8 mouse cellular contexts compared by ENCODE assay signal in genomic region chr3:89512225-89512624, GRCm38 (mm10). TPM values are rescaled to one million over a fixed set of nuclear protein-coding genes. Genes with fewer than 3 reads are reported as not detected.
DNase-seq lines count a peak whose midpoint lies in the region; ATAC-seq and TF ChIP-seq lines count a peak whose summit lies in the region.

No protein-coding gene starts in this region.

- 83% methylated on average over 2 of the region's 2 CpGs for WGBS in forebrain, embryonic 14.5 days
- 95% methylated on average over 2 of the region's 2 CpGs for WGBS in forebrain, embryonic 16.5 days
- 88% methylated on average over 2 of the region's 2 CpGs for WGBS in lung, embryonic 14.5 days

- peak; percentile 30 for DNase-seq in forebrain, embryonic 14.5 days (ENCODE audit: low spot score)
- peak; percentile 39 for DNase-seq in lung, embryonic 14.5 days
- no peak for DNase-seq in lung, postnatal 14 days
- peak; percentile 32 for DNase-seq in brain, adult 2 months (ENCODE audit: low read depth, low spot score)
- DNase-seq in testis, postnatal 10 days (ENCODE audit: low spot score): peak; percentile 60
- no peak for DNase-seq in spleen, adult 18-20 months
- DNase-seq in cerebellum, adult 11-12 months: no peak

- ATAC-seq in forebrain, embryonic 14.5 days: no peak
- ATAC-seq in forebrain, embryonic 16.5 days: no peak
- no peak for ATAC-seq in lung, embryonic 14.5 days (ENCODE audit: insufficient read depth)

- H3K27me3 ChIP-seq in forebrain, embryonic 14.5 days (replicated peaks; ENCODE audit: control insufficient read depth, insufficient read depth, low read length): 0 out of 2 replicates have a peak, but pooled peaks cover 3% of the 10 kb centered on the region
- no peaks in the 10 kb centered on the region; the same call in 1 of the 2 replicates for H3K27me3 ChIP-seq in forebrain, embryonic 16.5 days (replicated peaks; ENCODE audit: control insufficient read depth, insufficient read depth, low read length)
- H3K27me3 ChIP-seq in lung, embryonic 14.5 days (ENCODE audit: insufficient read depth, low read length): peaks cover 13% of the 10 kb centered on the region; the same call in 1 of the 2 replicates

- peak; percentile 80 for TF ChIP-seq CTCF in lung, embryonic 14.5 days (IDR thresholded peaks at IDR 0.05; ENCODE audit: low read depth)

- no peaks in the 10 kb centered on the region for H3K4me1 ChIP-seq in forebrain, embryonic 14.5 days (ENCODE audit: control insufficient read depth, insufficient read depth, low read length)
- peaks cover 7% of the 10 kb centered on the region for H3K4me1 ChIP-seq in forebrain, embryonic 16.5 days (replicated peaks; ENCODE audit: control insufficient read depth, insufficient read depth, low read length)
- no peaks in the 10 kb centered on the region for H3K4me1 ChIP-seq in lung, embryonic 14.5 days (ENCODE audit: insufficient read depth)

- peaks cover 6% of the 10 kb centered on the region; the same call in 1 of the 2 replicates for H3K9me3 ChIP-seq in forebrain, embryonic 14.5 days (replicated peaks; ENCODE audit: control insufficient read depth, low read length)
- peaks cover 3% of the 10 kb centered on the region; the same call in 1 of the 2 replicates for H3K9me3 ChIP-seq in forebrain, embryonic 16.5 days (ENCODE audit: control insufficient read depth, low read length)
- H3K9me3 ChIP-seq in lung, embryonic 14.5 days (ENCODE audit: low read depth, low read length): peaks cover 7% of the 10 kb centered on the region; the same call in 1 of the 2 replicates

- no peak overlapping the region for H3K4me2 ChIP-seq in forebrain, embryonic 14.5 days (ENCODE audit: low read length)
- H3K4me2 ChIP-seq in forebrain, embryonic 16.5 days (ENCODE audit: low read length): no peak overlapping the region
- no peak overlapping the region for H3K4me2 ChIP-seq in lung, embryonic 14.5 days

- no peak overlapping the region for H3K27ac ChIP-seq in forebrain, embryonic 14.5 days (ENCODE audit: low read depth, low read length)
- no peak overlapping the region for H3K27ac ChIP-seq in forebrain, embryonic 16.5 days (ENCODE audit: low read length)
- H3K27ac ChIP-seq in lung, embryonic 14.5 days (ENCODE audit: low read depth): no peak overlapping the region

- H3K36me3 ChIP-seq in forebrain, embryonic 14.5 days (ENCODE audit: control insufficient read depth, insufficient read depth, low read length): no peaks in the 10 kb centered on the region
- H3K36me3 ChIP-seq in forebrain, embryonic 16.5 days (ENCODE audit: control insufficient read depth, insufficient read depth): no peaks in the 10 kb centered on the region
- H3K36me3 ChIP-seq in lung, embryonic 14.5 days (ENCODE audit: insufficient read depth): no peaks in the 10 kb centered on the region

- no peak overlapping the region for H3K4me3 ChIP-seq in forebrain, embryonic 14.5 days (ENCODE audit: low read depth, low read length)
- H3K4me3 ChIP-seq in forebrain, embryonic 16.5 days (replicated peaks; ENCODE audit: low read length): no peak overlapping the region
- H3K4me3 ChIP-seq in lung, embryonic 14.5 days (ENCODE audit: low read depth, low read length): no peak overlapping the region

- no peak overlapping the region for H3K9ac ChIP-seq in forebrain, embryonic 14.5 days (ENCODE audit: low read length)
- no peak overlapping the region for H3K9ac ChIP-seq in forebrain, embryonic 16.5 days (replicated peaks; ENCODE audit: low read depth, low read length)
- no peak overlapping the region for H3K9ac ChIP-seq in lung, embryonic 14.5 days

RNA-seq across cellular contexts. Expression of gene Kcnn3, which starts 7.7 kb away (rescaled TPM):
- 4.8 and 6.1 TPM in 2 replicates for polyA plus RNA-seq in forebrain, embryonic 14.5 days (2014; fragmentation: Nextera tagmentation; extraction: Ambion mirVana)
- 8.1 and 8.2 TPM in 2 replicates for polyA plus RNA-seq in forebrain, embryonic 16.5 days (2015; fragmentation: Nextera tagmentation; extraction: Ambion mirVana)
- polyA plus RNA-seq in lung, embryonic 14.5 days (2014; fragmentation: Nextera tagmentation; extraction: Ambion mirVana): 1.0 TPM in 2 replicates

RNA-seq across cellular contexts. Expression of gene Pmvk, which starts 57.9 kb away (rescaled TPM):
- polyA plus RNA-seq in forebrain, embryonic 14.5 days (2014; fragmentation: Nextera tagmentation; extraction: Ambion mirVana): 84.4 and 90.2 TPM in 2 replicates
- polyA plus RNA-seq in forebrain, embryonic 16.5 days (2015; fragmentation: Nextera tagmentation; extraction: Ambion mirVana): 70.2 and 92.5 TPM in 2 replicates
- polyA plus RNA-seq in lung, embryonic 14.5 days (2014; fragmentation: Nextera tagmentation; extraction: Ambion mirVana): 46.2 and 48.0 TPM in 2 replicates

Comparison
In these comparisons a context has a peak if more than half of its experiments do, and no peak if none do; other contexts are left out.
1. DNase-seq: peak in forebrain, embryonic 14.5 days (single experiment), lung, embryonic 14.5 days (single experiment), brain, adult 2 months (single experiment) and testis, postnatal 10 days (single experiment); none in lung, postnatal 14 days (single experiment), spleen, adult 18-20 months (0 of 2) and cerebellum, adult 11-12 months (single experiment).